Mouse (Mus musculus): Measurements from ENCODE around the gene Sik2.

GRCm38 (mm10) chr9:50867015-50867414 lies 141.9 kb downstream of the Sik2 start:
- no peak for TF ChIP-seq CTCF (IDR thresholded peaks at IDR 0.05; ENCODE audit: low read depth)
- TF ChIP-seq EP300 (optimal IDR thresholded peaks at IDR 0.05), result no peak

Data from stomach, postnatal 0 days (tissue).